Mouse (Mus musculus) layer of hippocampus, adult 18-20 months (tissue): ENCODE measurements around the gene 5830473C10Rik. TPM values are rescaled to one million over a fixed set of nuclear protein-coding genes. Genes with fewer than 3 reads are reported as not detected.

Experiments
- DNase-seq, 2 experiments: peaks; one replicate each; pipeline ENCODE4 v3.0.0; 2022; ENCODE audit warnings: low spot score in 2 of 2
- total RNA-seq, 2 experiments: library from RNA; stranded (reverse); gene quantifications; 2 replicates each; pipeline ENCODE4 v1.2.3; 2021

5830473C10Rik gene
- total RNA-seq, 2 experiments from 2014 or later, result not detected

DNA sequence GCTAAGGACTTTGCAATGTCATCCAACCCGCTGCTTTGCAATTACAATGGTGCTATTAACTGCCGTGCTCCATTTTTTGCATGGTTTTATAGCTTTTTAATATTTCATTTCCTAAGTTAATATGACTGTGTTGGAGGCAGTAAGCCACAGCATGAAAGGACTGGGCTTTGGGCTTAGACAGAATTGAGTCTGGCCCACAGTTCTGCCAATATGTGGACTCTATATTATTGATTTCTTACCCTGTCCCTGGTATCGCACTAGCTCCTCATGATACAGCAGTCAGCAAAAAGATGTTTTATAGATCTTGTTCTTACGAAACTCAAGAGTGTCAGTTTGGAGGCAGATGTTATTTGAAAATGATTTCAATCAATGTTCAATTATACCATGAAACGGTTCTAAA is 85.5 kb downstream of the 5830473C10Rik start:
- DNase-seq, result no peak

Other genes with a start within 250 kb of the 5830473C10Rik start
- 100 to 1,000 TPM; 106 to 108 TPM for gene Ankrd17, start 194.5 kb upstream of the 5830473C10Rik start, total RNA-seq
- gene Gm9958, start 193.9 kb upstream of the 5830473C10Rik start, total RNA-seq, result 1 to 10 TPM; 1.6 to 1.7 TPM
- not detected for gene Alb, start 100.2 kb upstream of the 5830473C10Rik start, total RNA-seq
- gene Afp, start 70.4 kb upstream of the 5830473C10Rik start, total RNA-seq, result not detected
- gene Afm, start 42.2 kb upstream of the 5830473C10Rik start, total RNA-seq, result not detected
- 1 to 10 TPM; 1.0 to 1.3 TPM for gene Rassf6, start 79.5 kb downstream of the 5830473C10Rik start, total RNA-seq
- gene Cxcl5, start 198.3 kb downstream of the 5830473C10Rik start, total RNA-seq, result under 1 TPM; 0.56 to 0.67 TPM
- gene Ppbp, start 207.4 kb downstream of the 5830473C10Rik start, total RNA-seq, result under 1 TPM in 1 of 2 experiments, not detected in 1; 0.41 TPM
- gene Pf4, start 211.3 kb downstream of the 5830473C10Rik start, total RNA-seq, result 1 to 10 TPM; 1.2 to 1.4 TPM
- gene Cxcl3, start 225.0 kb downstream of the 5830473C10Rik start, total RNA-seq, result under 1 TPM in 1 of 2 experiments, not detected in 1; 0.17 TPM
- gene Cxcl15, start 233.4 kb downstream of the 5830473C10Rik start, total RNA-seq, result not detected